Mouse (Mus musculus): ENCODE data around the gene Nxf3. TPM values are rescaled to one million over a fixed set of nuclear protein-coding genes. Genes with fewer than 3 reads are reported as not detected.

Gene Nxf3
- total RNA-seq, 2 experiments from 2014 or later, result not detected

Other genes with a start within 250 kb of the Nxf3 start
- 100 to 1,000 TPM; 161 to 192 TPM for gene Gprasp2, start 246.2 kb downstream of the Nxf3 start, total RNA-seq (2021)
- gene Arxes2, start 91.4 kb downstream of the Nxf3 start, total RNA-seq (2021), result 10 to 100 TPM; 66.2 to 75.0 TPM
- gene Arxes1, start 51.9 kb downstream of the Nxf3 start, total RNA-seq (2021), result 10 to 100 TPM; 40.7 to 41.9 TPM
- gene Bex2, start 17.0 kb downstream of the Nxf3 start, total RNA-seq (2021), result 100 to 1,000 TPM; 384 to 394 TPM
- 10 to 100 TPM; 19.8 to 22.3 TPM for gene Bex4, start 53.7 kb upstream of the Nxf3 start, total RNA-seq (2021)
- 10 to 100 TPM; 32.8 to 45.5 TPM for gene Tceal8, start 87.1 kb upstream of the Nxf3 start, total RNA-seq (2021)
- gene Tceal5, start 118.6 kb upstream of the Nxf3 start, total RNA-seq (2021), result 100 to 1,000 TPM; 125 to 156 TPM
- 1 to 10 TPM; 1.9 to 2.2 TPM for gene Tceal7, start 129.5 kb upstream of the Nxf3 start, total RNA-seq (2021)
- gene Bex1, start 130.3 kb upstream of the Nxf3 start, total RNA-seq (2021), result 10 to 100 TPM; 87.8 to 89.8 TPM
- gene Tceal9, start 159.8 kb upstream of the Nxf3 start, total RNA-seq (2021), result 100 to 1,000 TPM; 119 to 122 TPM
- 100 to 1,000 TPM; 307 to 324 TPM for gene Bex3, start 185.0 kb upstream of the Nxf3 start, total RNA-seq (2021)